Mouse (Mus musculus) kidney, adult 2 months (tissue): ENCODE measurements around the gene D630003M21Rik. TPM values are rescaled to one million over a fixed set of nuclear protein-coding genes. Genes with fewer than 3 reads are reported as not detected.

Source experiments
- DNase-seq: peaks from one replicate; pipeline ENCODE4 v3.0.0; 2021
- H3K27ac ChIP-seq: fragments of 200-500 bp; 2 replicates; pipeline ENCODE4 v1.5.1; 2012; ENCODE audit warnings: low read depth, low read length, control low read depth, inconsistent platforms; ENCODE audit not compliant: insufficient read depth
- H3K27me3 ChIP-seq: fragments of 200-500 bp; replicated peaks from 2 replicates; pipeline ENCODE4 v1.6.1; 2012; ENCODE audit warnings: mild to moderate bottlenecking, moderate library complexity, low read length, inconsistent platforms; ENCODE audit not compliant: control insufficient read depth, insufficient read depth
- H3K36me3 ChIP-seq: fragments of 200-500 bp; 2 replicates; pipeline ENCODE4 v1.6.1; 2012; ENCODE audit warnings: mild to moderate bottlenecking, moderate library complexity, low read length, inconsistent platforms; ENCODE audit not compliant: control insufficient read depth, insufficient read depth
- H3K4me1 ChIP-seq: fragments of 200-500 bp; 2 replicates; pipeline ENCODE4 v1.6.1; 2011; ENCODE audit warnings: low read length; ENCODE audit not compliant: control insufficient read depth, insufficient read depth
- H3K4me3 ChIP-seq: fragments of 200-500 bp; 2 replicates; pipeline ENCODE4 v1.5.1; 2011; ENCODE audit warnings: mild to moderate bottlenecking, low read depth, low read length, control low read depth; ENCODE audit not compliant: insufficient read depth
- CTCF ChIP-seq: fragments of 200-500 bp; conservative IDR thresholded peaks from 2 replicates; pipeline ENCODE4 v1.5.1; 2011; ENCODE audit warnings: low read depth, mild to moderate bottlenecking, control low read depth, low read length, moderate library complexity, mixed read lengths; ENCODE audit not compliant: insufficient read depth, insufficient read length
- POLR2A ChIP-seq: fragments of 200-500 bp; IDR thresholded peaks from one replicate; pipeline ENCODE4 v1.6.1; 2011; ENCODE audit warnings: low read depth, low read length, control low read depth
- WGBS: fragments of 180-500 bp; shearing (Covaris S2); methylation state at CpG from one replicate; pipeline ENCODE4 v1.1.7; 2018; 5-methylcytosine and 5-hydroxymethylcytosine counted together
- polyA plus RNA-seq: library from polyadenylated mRNA; depleted of rRNA; stranded (reverse); fragments of >200 nt; gene quantifications from 2 replicates; pipeline ENCODE4 v1.2.3, GENCODE M21; 2012

D630003M21Rik gene
- polyA plus RNA-seq, 1 experiment: 2.0 TPM

DNA sequence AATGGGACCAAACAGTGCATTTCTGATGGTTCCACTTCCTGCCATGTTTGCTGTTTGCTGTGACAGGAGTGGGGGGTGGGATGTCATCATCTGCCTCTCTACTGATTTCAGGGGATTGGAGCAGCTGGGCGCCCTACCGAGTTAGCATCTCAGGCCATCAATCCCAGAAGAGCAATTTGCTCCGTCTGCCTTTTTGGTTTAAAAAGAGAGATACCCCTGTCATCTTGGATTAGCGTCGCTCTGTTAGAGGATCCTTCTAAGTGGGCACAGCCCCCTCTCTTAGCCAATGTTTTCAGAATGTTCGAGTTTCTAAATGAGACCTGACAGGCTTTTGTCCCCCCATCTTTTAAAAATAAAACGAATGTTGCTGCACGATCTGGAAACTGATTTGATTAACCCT, 71.4 kb downstream of the D630003M21Rik start:
- 88% methylated on average over 8 of the region's 8 CpGs for WGBS
- Histone ChIP-seq H3K4me1 (no peaks in the 10 kb centered on the region), H3K27me3 (no peaks in the 10 kb centered on the region), H3K4me3 (no peak overlapping the region), H3K27ac (no peak overlapping the region), H3K36me3 (no peaks in the 10 kb centered on the region)
- TF ChIP-seq CTCF (no peak), POLR2A (no peak)
- no peak for DNase-seq

DNA sequence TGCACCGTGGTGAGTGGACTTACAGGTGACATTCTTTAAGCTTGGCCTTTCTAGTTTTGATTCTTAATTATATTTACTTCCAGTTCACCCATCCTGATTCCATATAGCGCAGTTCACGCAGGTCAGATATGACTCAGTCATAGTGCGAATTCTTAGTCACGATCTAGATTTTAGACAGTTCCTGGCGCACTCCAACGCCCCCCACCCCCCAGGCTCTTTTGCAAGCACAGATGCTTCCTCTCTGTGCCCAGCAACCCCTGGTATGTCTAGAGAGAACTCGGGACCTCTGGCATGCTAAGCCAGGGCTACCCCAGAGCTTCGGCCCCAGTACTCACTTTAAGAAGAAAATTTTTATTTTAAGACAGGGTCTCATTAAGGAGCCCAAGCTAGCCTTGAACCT, 72.5 kb downstream of the D630003M21Rik start:
- no peaks in the 10 kb centered on the region for H3K27me3 ChIP-seq
- H3K27ac ChIP-seq: no peak overlapping the region
- WGBS: 84% methylated on average over 9 of the region's 9 CpGs
- no peak overlapping the region for H3K4me3 ChIP-seq
- TF ChIP-seq CTCF: no peak
- TF ChIP-seq POLR2A: no peak
- H3K4me1 ChIP-seq: no peaks in the 10 kb centered on the region
- DNase-seq: no peak
- H3K36me3 ChIP-seq: no peaks in the 10 kb centered on the region

DNA sequence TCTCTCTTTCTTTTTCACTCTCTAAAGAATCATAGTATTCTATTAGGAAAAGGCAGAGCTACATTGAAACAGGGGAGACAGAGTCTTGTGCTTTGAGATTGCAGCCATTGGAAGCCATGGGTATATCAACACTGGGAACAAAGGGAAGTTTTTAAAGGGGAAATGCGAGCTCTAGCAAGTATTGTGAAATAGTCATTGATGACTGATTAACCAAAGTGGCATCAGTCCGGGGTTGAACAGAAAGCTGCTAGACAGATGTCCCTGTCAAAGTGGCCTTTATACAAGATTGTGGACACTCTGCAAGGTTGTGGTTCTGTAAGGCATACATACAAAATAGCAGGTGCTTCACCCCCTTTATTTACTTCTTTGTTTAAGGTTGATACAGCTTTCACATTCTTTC, 73.4 kb downstream of the D630003M21Rik start:
- 43% methylated on average over 2 of the region's 2 CpGs for WGBS
- Histone ChIP-seq H3K4me1 (no peaks in the 10 kb centered on the region), H3K27me3 (no peaks in the 10 kb centered on the region), H3K36me3 (no peaks in the 10 kb centered on the region), H3K4me3 (no peak overlapping the region), H3K27ac (no peak overlapping the region)
- peak; percentile 43 for DNase-seq
- TF ChIP-seq POLR2A (no peak), CTCF (no peak)

DNA sequence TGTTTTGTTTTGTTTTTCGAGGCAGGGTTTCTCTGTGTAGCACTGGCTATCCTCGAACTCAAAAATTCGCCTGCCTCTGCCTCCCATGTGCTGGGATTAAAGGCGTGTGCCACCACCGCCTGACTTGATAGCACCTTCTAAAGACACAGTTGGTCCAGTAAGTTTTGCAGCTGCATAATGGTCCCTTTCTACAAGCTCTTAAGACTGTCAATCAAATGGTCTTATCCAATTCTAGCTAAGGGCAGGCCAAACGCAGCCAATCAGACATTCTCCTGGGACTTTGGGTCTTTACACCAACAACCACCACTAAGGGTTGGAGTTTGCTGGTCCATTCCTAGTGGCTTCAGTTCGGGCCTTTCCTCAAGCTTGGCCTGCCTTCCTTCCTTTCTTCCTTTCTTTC, 73.9 kb downstream of the D630003M21Rik start:
- Histone ChIP-seq H3K27ac (no peak overlapping the region), H3K27me3 (no peaks in the 10 kb centered on the region), H3K4me1 (no peaks in the 10 kb centered on the region), H3K4me3 (no peak overlapping the region), H3K36me3 (no peaks in the 10 kb centered on the region)
- TF ChIP-seq CTCF (no peak), POLR2A (no peak)
- WGBS: 89% methylated on average over 7 of the region's 7 CpGs
- no peak for DNase-seq

DNA sequence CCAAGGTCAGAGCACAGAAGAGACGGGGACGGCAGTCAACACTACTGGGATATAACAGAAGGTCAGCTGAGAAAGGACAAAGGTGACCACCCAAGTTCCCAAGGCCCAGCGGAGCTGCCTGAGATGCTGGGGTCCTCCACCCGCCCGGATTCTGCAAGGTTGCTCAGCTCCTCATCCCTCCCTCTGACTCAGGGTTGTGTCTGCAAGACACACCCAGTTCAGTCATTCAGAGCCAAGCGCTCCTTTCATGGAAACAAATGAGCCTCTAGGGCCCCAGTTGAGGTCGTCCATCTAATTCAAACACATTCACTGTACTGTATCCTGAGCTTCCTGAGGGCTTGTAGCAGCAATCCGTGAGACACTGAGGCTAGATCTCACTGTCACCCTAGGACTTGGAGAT, 74.4 kb downstream of the D630003M21Rik start:
- 73% methylated on average over 8 of the region's 8 CpGs for WGBS
- Histone ChIP-seq H3K27ac (no peak overlapping the region), H3K4me3 (no peak overlapping the region), H3K36me3 (no peaks in the 10 kb centered on the region), H3K4me1 (no peaks in the 10 kb centered on the region), H3K27me3 (no peaks in the 10 kb centered on the region)
- DNase-seq: no peak
- no peak for TF ChIP-seq POLR2A
- TF ChIP-seq CTCF: no peak

DNA sequence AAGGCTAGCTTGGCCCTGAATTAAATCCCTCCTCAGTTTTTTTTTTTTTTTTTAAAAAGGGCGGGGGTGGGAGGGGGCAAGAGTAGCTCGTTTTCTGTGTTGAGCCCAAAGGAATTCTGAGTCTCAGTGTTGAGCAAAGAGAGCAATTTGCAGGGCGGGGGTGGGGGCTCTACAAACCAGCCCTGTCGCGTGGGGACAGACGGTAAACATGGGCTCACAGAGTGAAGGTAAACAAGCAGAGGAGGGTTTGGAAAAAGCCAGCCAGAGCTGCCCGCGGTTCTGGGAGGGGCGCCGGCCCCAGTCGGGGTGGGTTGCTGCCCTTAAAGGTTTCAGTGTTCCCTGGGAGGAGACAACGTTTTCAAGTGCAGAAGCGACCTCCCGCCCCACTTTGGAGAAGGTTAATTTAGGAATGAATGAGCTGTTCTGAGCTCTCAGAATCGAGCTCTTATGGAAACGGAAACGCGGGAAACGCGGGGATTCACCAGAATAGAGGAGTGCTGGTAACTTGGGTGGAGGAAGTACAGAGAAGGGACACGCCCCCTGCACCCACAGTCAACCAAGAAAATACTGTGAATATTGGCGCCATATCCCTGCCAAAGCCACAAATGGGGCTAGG, 75.2 kb downstream of the D630003M21Rik start:
- TF ChIP-seq CTCF: no peak
- no peak for TF ChIP-seq POLR2A
- DNase-seq: no peak
- Histone ChIP-seq H3K4me3 (peak overlapping the region; percentile 32; the same call in 1 of the 2 replicates), H3K4me1 (no peaks in the 10 kb centered on the region), H3K36me3 (no peaks in the 10 kb centered on the region), H3K27ac (no peak overlapping the region), H3K27me3 (no peaks in the 10 kb centered on the region)
- 3% methylated on average over 22 of the region's 22 CpGs for WGBS

DNA sequence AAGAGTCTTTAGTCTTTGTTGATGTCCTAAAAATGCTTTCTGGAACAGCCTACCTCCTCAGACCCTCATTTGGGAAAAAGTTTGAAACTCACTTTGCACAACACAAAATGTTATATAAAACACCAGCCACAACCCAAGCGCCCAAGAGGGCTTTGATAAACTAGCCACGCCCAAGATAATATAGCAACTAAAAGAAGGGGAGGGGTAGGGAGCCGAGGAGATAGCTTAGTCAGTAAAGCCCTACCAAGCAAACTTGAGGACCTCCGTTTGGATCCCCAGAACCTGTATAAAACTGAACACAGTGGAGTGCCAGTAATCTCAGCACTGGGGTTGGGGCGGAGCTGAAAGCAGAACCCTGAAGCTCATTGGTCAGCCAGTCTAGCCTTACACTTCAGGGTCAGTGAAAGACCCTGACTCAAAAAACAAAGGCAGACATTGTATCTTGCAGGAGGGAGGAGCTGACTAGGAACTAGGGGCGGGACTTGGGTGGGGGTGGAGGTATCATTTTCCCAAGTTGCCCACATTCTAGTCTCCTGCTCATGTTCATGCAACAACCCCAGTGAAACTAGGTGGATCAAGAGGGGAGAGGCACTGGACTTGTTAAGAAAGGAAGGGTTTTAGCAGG, 76.2 kb downstream of the D630003M21Rik start:
- Histone ChIP-seq H3K36me3 (no peaks in the 10 kb centered on the region), H3K27me3 (no peaks in the 10 kb centered on the region), H3K4me3 (no peak overlapping the region), H3K27ac (no peak overlapping the region), H3K4me1 (no peaks in the 10 kb centered on the region)
- TF ChIP-seq POLR2A (no peak), CTCF (no peak)
- 78% methylated on average over 6 of the region's 6 CpGs for WGBS
- no peak for DNase-seq

DNA sequence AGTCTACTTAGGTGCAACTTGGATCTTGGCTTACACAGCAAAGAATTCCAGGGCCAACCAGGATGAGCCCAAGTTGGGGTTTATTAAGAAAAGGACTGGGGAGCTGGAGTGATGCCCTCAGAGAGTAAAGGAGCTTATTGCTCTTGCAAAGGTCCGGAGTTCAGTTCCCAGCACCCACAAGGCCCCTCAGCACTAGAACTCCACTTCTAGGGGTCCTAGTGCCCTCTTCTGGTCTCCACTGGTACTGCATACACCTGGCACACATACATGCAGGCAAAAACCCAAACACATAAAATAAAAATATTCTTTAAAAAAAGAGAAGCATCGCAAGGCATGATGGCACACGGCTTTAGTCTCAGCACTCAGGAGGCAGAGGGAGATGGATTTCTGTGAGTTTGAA, 77.9 kb downstream of the D630003M21Rik start:
- H3K27ac ChIP-seq: no peak overlapping the region
- no peaks in the 10 kb centered on the region for H3K4me1 ChIP-seq
- no peak for DNase-seq
- TF ChIP-seq CTCF (peak; percentile 18; the same call in 1 of the 2 replicates), POLR2A (no peak)
- H3K4me3 ChIP-seq: no peak overlapping the region
- no peaks in the 10 kb centered on the region for H3K36me3 ChIP-seq
- no peaks in the 10 kb centered on the region for H3K27me3 ChIP-seq
- WGBS: 96% methylated on average over 3 of the region's 3 CpGs
